In the genomic region with DNA sequence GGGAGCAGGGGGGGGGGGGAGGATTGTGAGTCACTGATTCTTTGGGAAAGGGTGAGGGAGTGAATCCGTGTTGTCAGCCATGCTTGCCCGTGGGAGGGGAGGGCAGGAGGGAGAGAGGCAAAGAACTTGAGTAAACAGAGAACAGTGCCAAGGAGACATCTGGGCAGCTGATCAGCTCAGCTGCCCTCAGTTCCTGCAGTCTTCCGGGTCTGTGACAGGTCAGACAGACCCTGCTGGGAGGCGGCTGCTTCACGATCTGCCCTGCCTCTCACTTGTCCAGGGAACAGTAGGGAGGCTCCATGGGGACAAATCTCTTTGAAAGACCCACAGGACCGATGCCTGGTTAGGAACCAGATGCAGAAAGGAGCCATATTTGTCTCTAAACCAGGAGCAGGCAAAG, we compare ENCODE assay signal across 9 mouse cellular contexts. TPM values are rescaled to one million over a fixed set of nuclear protein-coding genes. Genes with fewer than 3 reads are reported as not detected.
DNase-seq lines count a peak whose midpoint lies in the region; ATAC-seq and TF ChIP-seq lines count a peak whose summit lies in the region.
"Had no signal": no experiment of that assay in that cellular context is flagged by ENCODE, and none has a peak within 500 bp of the region (broad histone marks: within the 10 kb centered on the region; RNA-seq: fewer than 3 reads in every experiment).

No protein-coding gene starts in this region.

- H3K4me2 ChIP-seq in forebrain, embryonic 11.5 days (ENCODE audit: low read depth, low read length, severe bottlenecking): no peak overlapping the region
- H3K4me2 ChIP-seq in hindbrain, postnatal 0 days (ENCODE audit: low read depth, low read length): no peak overlapping the region
- H3K4me2 ChIP-seq: neural tube, embryonic 12.5 days had no signal

- 9% methylated on average over 6 of the region's 6 CpGs for WGBS in forebrain, embryonic 11.5 days
- 5% methylated on average over 6 of the region's 6 CpGs for WGBS in hindbrain, postnatal 0 days

- no peak for ATAC-seq in forebrain, embryonic 11.5 days (replicated peaks; ENCODE audit: low FRiP score)
- peak; percentile 86 for ATAC-seq in hindbrain, postnatal 0 days
- no peak for ATAC-seq in granulocyte monocyte progenitor cell, adult 5-6 weeks (replicated peaks; ENCODE audit: poor library complexity, severe bottlenecking)

- H3K27me3 ChIP-seq in forebrain, embryonic 11.5 days (ENCODE audit: control insufficient read depth, insufficient read depth, low read length): no peaks in the 10 kb centered on the region
- no peaks in the 10 kb centered on the region for H3K27me3 ChIP-seq in hindbrain, postnatal 0 days (ENCODE audit: insufficient read depth, low read length)
- H3K27me3 ChIP-seq: neural tube, embryonic 12.5 days had no signal

- no peaks in the 10 kb centered on the region for H3K9me3 ChIP-seq in forebrain, embryonic 11.5 days (ENCODE audit: control insufficient read depth, low read length)
- H3K9me3 ChIP-seq in hindbrain, postnatal 0 days (ENCODE audit: low read length): no peaks in the 10 kb centered on the region
- H3K9me3 ChIP-seq: neural tube, embryonic 12.5 days had no signal

- H3K4me1 ChIP-seq in forebrain, embryonic 11.5 days (replicated peaks; ENCODE audit: control insufficient read depth, insufficient read depth, low read length): no peaks in the 10 kb centered on the region
- H3K4me1 ChIP-seq in hindbrain, postnatal 0 days (ENCODE audit: insufficient read depth, low read length): 0 out of 2 replicates have a peak, but pooled peaks cover 8% of the 10 kb centered on the region

- H3K36me3 ChIP-seq in forebrain, embryonic 11.5 days (ENCODE audit: control insufficient read depth, insufficient read depth, low read length): no peaks in the 10 kb centered on the region
- H3K36me3 ChIP-seq in hindbrain, postnatal 0 days (ENCODE audit: insufficient read depth, low read length): no peaks in the 10 kb centered on the region
- H3K36me3 ChIP-seq: neural tube, embryonic 12.5 days had no signal

- no peak overlapping the region for H3K9ac ChIP-seq in forebrain, embryonic 11.5 days (ENCODE audit: low read length)
- no peak overlapping the region for H3K9ac ChIP-seq in hindbrain, postnatal 0 days (replicated peaks; ENCODE audit: low read length)
- H3K9ac ChIP-seq: neural tube, embryonic 12.5 days had no signal

- H3K27ac ChIP-seq in forebrain, embryonic 11.5 days (ENCODE audit: low read depth, low read length): no peak overlapping the region
- no peak overlapping the region for H3K27ac ChIP-seq in hindbrain, postnatal 0 days
- H3K27ac ChIP-seq: neural tube, embryonic 12.5 days had no signal

- no peak overlapping the region for H3K4me3 ChIP-seq in forebrain, embryonic 11.5 days (ENCODE audit: low read depth, low read length)
- H3K4me3 ChIP-seq in hindbrain, postnatal 0 days (ENCODE audit: low read length): no peak overlapping the region
- H3K4me3 ChIP-seq: neural tube, embryonic 12.5 days had no signal

- TF ChIP-seq CTCF in hindbrain, postnatal 0 days (IDR thresholded peaks at IDR 0.05; ENCODE audit: low read depth): no peak

- intact Hi-C loops in left cerebral cortex, postnatal 4 days (cut with DNase I): no loop called here

- DNase-seq in left cerebral cortex, postnatal 4 days: peak; percentile 67
- no peak for DNase-seq in left cerebral cortex, adult 9 months (ENCODE audit: low spot score in 2 of 2)
- peak; percentile 45 for DNase-seq in forebrain, embryonic 11.5 days (ENCODE audit: low spot score)
- DNase-seq in hindbrain, postnatal 0 days (ENCODE audit: low spot score): peak; percentile 73
- peak; percentile 54 for DNase-seq in lung, postnatal 14 days
- no peak for DNase-seq in spleen, adult 18-20 months
- DNase-seq in spleen, postnatal 36 days (ENCODE audit: low spot score in 2 of 2): no peak

RNA-seq across cellular contexts. Expression of a gene that starts 31.4 kb away (rescaled TPM):
- total RNA-seq in left cerebral cortex, postnatal 4 days (2021): 100 to 1,000 TPM; 177 to 178 TPM
- polyA plus RNA-seq in forebrain, embryonic 11.5 days (2014; fragmentation: Nextera tagmentation; extraction: Ambion mirVana): 339 and 354 TPM in 2 replicates
- 193 and 214 TPM in 2 replicates for total RNA-seq in hindbrain, postnatal 0 days (2014; rRNA removed)
- 119 and 122 TPM in 2 replicates for polyA plus RNA-seq in hindbrain, postnatal 0 days (2015; fragmentation: Nextera tagmentation; extraction: Ambion mirVana)
- 145 and 151 TPM in 2 replicates for total RNA-seq in granulocyte monocyte progenitor cell, adult 5-6 weeks (2014; fragmentation: Nextera tagmentation)
- 379 and 430 TPM in 2 replicates for total RNA-seq in granulocyte monocyte progenitor cell, adult 5-6 weeks (2017)

Comparison
In these comparisons a context has a peak if more than half of its experiments do, and no peak if none do; other contexts are left out.
1. DNase-seq: peak in left cerebral cortex, postnatal 4 days (single experiment), forebrain, embryonic 11.5 days (single experiment), hindbrain, postnatal 0 days (single experiment) and lung, postnatal 14 days (single experiment); none in left cerebral cortex, adult 9 months (0 of 2), spleen, adult 18-20 months (0 of 2) and spleen, postnatal 36 days (0 of 2).